Mouse (Mus musculus): ENCODE measurements around the gene Rnf182.

DNA sequence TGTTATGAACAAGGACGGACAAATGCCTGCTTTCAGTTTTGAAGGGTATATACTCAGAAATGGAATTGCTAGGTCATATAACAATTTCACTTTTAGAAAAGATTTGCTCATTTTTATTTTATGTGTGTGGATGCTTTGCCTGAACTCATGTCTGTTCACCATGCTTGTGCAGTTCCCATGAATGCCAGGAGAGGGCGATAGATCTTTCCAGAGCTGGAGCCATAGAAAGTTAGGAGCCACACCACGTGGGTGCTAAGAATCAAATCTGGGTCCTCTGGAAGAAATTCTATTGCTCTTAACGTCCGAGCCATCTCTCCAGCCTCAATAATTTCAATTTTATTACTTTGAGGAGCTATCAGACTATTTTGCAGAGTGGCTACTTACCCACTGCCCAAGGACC is 38.3 kb upstream of the Rnf182 start:
- TF ChIP-seq CTCF (IDR thresholded peaks at IDR 0.05; ENCODE audit: low read depth, low read length) (peak; percentile 44), EP300 (IDR thresholded peaks at IDR 0.05; ENCODE audit: insufficient read depth, low read depth, low read length) (no peak), POLR2A (IDR thresholded peaks at IDR 0.05; ENCODE audit: insufficient read depth, low read length) (no peak)
